Mouse (Mus musculus) leukemia stem cell, adult 10-12 weeks (primary cell): ENCODE measurements around the gene Akr1c14. TPM values are rescaled to one million over a fixed set of nuclear protein-coding genes. Genes with fewer than 3 reads are reported as not detected.

Source experiments
- polyA plus RNA-seq: library from polyadenylated mRNA; stranded (reverse); fragments of >175 nt; gene quantifications from 2 replicates; pipeline ENCODE4 v1.2.3, GENCODE M21; 2012; ENCODE audit warnings: low replicate concordance

Akr1c14 gene
- not detected in 2 replicates for polyA plus RNA-seq

GRCm38 (mm10) chr13:4048719-4049118, at the start of gene Akr1c14:
Akr1c14 (plus strand) TSS chr13:4049011.

Other genes with a start within 250 kb of the Akr1c14 start
- gene Calml3, start 244.7 kb upstream of the Akr1c14 start, polyA plus RNA-seq = not detected in 2 replicates
- gene Calm4, start 211.3 kb upstream of the Akr1c14 start, polyA plus RNA-seq = not detected in 2 replicates
- not detected in 2 replicates for gene Calm5, start 194.8 kb upstream of the Akr1c14 start, polyA plus RNA-seq
- 74.6 and 97.3 TPM in 2 replicates for gene Net1, start 130.8 kb upstream of the Akr1c14 start, polyA plus RNA-seq
- gene Tubal3, start 130.7 kb upstream of the Akr1c14 start, polyA plus RNA-seq = not detected in 2 replicates
- gene Ucn3, start 103.7 kb upstream of the Akr1c14 start, polyA plus RNA-seq = not detected in 2 replicates
- not detected in 2 replicates for gene Akr1c18, start 101.6 kb downstream of the Akr1c14 start, polyA plus RNA-seq
- gene Akr1c13, start 142.1 kb downstream of the Akr1c14 start, polyA plus RNA-seq = 0.38 TPM in 1 of 2 replicates, not detected in the other
- gene Akr1c19, start 179.7 kb downstream of the Akr1c14 start, polyA plus RNA-seq = not detected in 2 replicates
- not detected in 2 replicates for gene Akr1c12, start 230.4 kb downstream of the Akr1c14 start, polyA plus RNA-seq